9 mouse cellular contexts compared by ENCODE assay signal in the genomic region with DNA sequence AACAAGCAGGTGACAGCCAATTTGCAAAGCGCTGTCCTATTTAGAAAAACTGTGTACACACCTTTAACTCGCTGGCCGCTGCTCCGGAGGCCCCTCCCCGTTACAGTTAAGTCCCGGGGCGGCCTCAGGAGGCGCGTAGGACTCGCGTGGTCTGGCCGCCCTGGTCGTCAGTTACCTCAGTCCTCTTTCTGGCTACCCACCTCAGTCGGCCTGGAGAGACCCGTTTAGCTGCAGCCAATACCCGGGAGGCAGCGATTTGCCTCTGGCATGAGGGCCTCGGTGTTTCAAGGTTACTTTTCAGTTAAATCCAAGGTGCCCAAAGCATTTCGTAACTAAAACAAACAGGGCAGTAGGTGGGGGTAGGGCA. TPM values are rescaled to one million over a fixed set of nuclear protein-coding genes. Genes with fewer than 3 reads are reported as not detected.
A peak's percentile ranks its signal among the peaks of the same experiment; 100 is the strongest.
DNase-seq lines count a peak whose midpoint lies in the region; ATAC-seq lines count a peak whose summit lies in the region.
"Had no signal": no experiment of that assay in that cellular context is flagged by ENCODE, and none has a peak within 500 bp of the region (broad histone marks: within the 10 kb centered on the region; RNA-seq: fewer than 3 reads in every experiment).

A gene (minus strand): TSS at position 171 of the 367 bp plus-strand sequence.

- no peak within 1 kb of the TSS for H3K27ac ChIP-seq in kidney, embryonic 16.5 days (ENCODE audit: low read length)
- no peak within 1 kb of the TSS for H3K27ac ChIP-seq in hindbrain, embryonic 13.5 days
- peak within 1 kb of the TSS; percentile 98 for H3K27ac ChIP-seq in lung, embryonic 16.5 days (ENCODE audit: low read length)
- peak within 1 kb of the TSS; percentile 86 for H3K27ac ChIP-seq in stomach, embryonic 15.5 days

- peaks cover 16% of the 10 kb centered on the region for H3K4me1 ChIP-seq in kidney, embryonic 16.5 days (ENCODE audit: insufficient read depth, low read length)
- peaks cover 7% of the 10 kb centered on the region for H3K4me1 ChIP-seq in hindbrain, embryonic 13.5 days (replicated peaks)
- H3K4me1 ChIP-seq in lung, embryonic 16.5 days (replicated peaks; ENCODE audit: control insufficient read depth, insufficient read depth, low read length) = peaks cover 7% of the 10 kb centered on the region
- peaks cover 11% of the 10 kb centered on the region; the same call in 1 of the 2 replicates for H3K4me1 ChIP-seq in stomach, embryonic 15.5 days

- no peaks in the 10 kb centered on the region for H3K9me3 ChIP-seq in kidney, embryonic 16.5 days (ENCODE audit: low read length)
- no peaks in the 10 kb centered on the region for H3K9me3 ChIP-seq in hindbrain, embryonic 13.5 days
- H3K9me3 ChIP-seq in lung, embryonic 16.5 days (ENCODE audit: control insufficient read depth, low read length) = no peaks in the 10 kb centered on the region
- no peaks in the 10 kb centered on the region for H3K9me3 ChIP-seq in stomach, embryonic 15.5 days

- H3K4me2 ChIP-seq in kidney, embryonic 16.5 days (replicated peaks; ENCODE audit: low read depth, low read length) = peak within 1 kb of the TSS; percentile 64
- H3K4me2 ChIP-seq in hindbrain, embryonic 13.5 days = peak within 1 kb of the TSS; percentile 29; the same call in 1 of the 2 replicates
- peak within 1 kb of the TSS; percentile 56 for H3K4me2 ChIP-seq in lung, embryonic 16.5 days (ENCODE audit: low read depth, low read length)
- H3K4me2 ChIP-seq in stomach, embryonic 15.5 days = peak within 1 kb of the TSS; percentile 67

- no peaks in the 10 kb centered on the region for H3K36me3 ChIP-seq in kidney, embryonic 16.5 days (ENCODE audit: insufficient read depth, low read length)
- H3K36me3 ChIP-seq in hindbrain, embryonic 13.5 days = no peaks in the 10 kb centered on the region
- H3K36me3 ChIP-seq in lung, embryonic 16.5 days (ENCODE audit: control insufficient read depth, insufficient read depth, low read length) = no peaks in the 10 kb centered on the region
- H3K36me3 ChIP-seq in stomach, embryonic 15.5 days = no peaks in the 10 kb centered on the region

- WGBS in kidney, embryonic 16.5 days = under 1% methylated on average over 19 of the region's 19 CpGs
- 2% methylated on average over 19 of the region's 19 CpGs for whole genome bisulfite sequencing in hindbrain, embryonic 13.5 days
- under 1% methylated on average over 19 of the region's 19 CpGs for WGBS in lung, embryonic 16.5 days
- WGBS in stomach, embryonic 15.5 days = 2% methylated on average over 19 of the region's 19 CpGs

- peaks cover 98% of the 10 kb centered on the region for H3K27me3 ChIP-seq in kidney, embryonic 16.5 days (ENCODE audit: insufficient read depth, low read length)
- peaks cover 100% of the 10 kb centered on the region for H3K27me3 ChIP-seq in hindbrain, embryonic 13.5 days
- peaks cover 76% of the 10 kb centered on the region for H3K27me3 ChIP-seq in lung, embryonic 16.5 days (ENCODE audit: control insufficient read depth, insufficient read depth, low read depth, low read length)
- H3K27me3 ChIP-seq in stomach, embryonic 15.5 days (replicated peaks) = peaks cover 68% of the 10 kb centered on the region

- peak within 1 kb of the TSS; percentile 48 for H3K4me3 ChIP-seq in kidney, embryonic 16.5 days (ENCODE audit: low read length)
- peak within 1 kb of the TSS; percentile 27 for H3K4me3 ChIP-seq in hindbrain, embryonic 13.5 days
- peak within 1 kb of the TSS; percentile 59 for H3K4me3 ChIP-seq in lung, embryonic 16.5 days (ENCODE audit: low read length)
- peak within 1 kb of the TSS; percentile 50 for H3K4me3 ChIP-seq in stomach, embryonic 15.5 days (replicated peaks)

- no peak for ATAC-seq in kidney, embryonic 16.5 days (ENCODE audit: low FRiP score, low TSS enrichment)
- no peak for ATAC-seq in hindbrain, embryonic 13.5 days (ENCODE audit: low FRiP score)
- ATAC-seq in lung, embryonic 16.5 days (ENCODE audit: low read depth) = 0 out of 2 replicates have a peak, but pooled peaks have one; percentile 16
- 0 out of 2 replicates have a peak, but pooled peaks have one; percentile 16 for ATAC-seq in stomach, embryonic 15.5 days (ENCODE audit: insufficient read depth, low FRiP score, low read depth)

- DNase-seq in kidney, postnatal 10 days = no peak
- no peak for DNase-seq in layer of hippocampus, postnatal 14 days (ENCODE audit: low spot score in 2 of 2)
- no peak for DNase-seq in cerebellum, adult 11 months
- DNase-seq in layer of hippocampus, postnatal 25 days (ENCODE audit: extremely low spot score in 1 of 2, low spot score in 1 of 2) = no peak
- DNase-seq: gastrocnemius, postnatal 25 days had no signal

- H3K9ac ChIP-seq in kidney, embryonic 16.5 days (replicated peaks; ENCODE audit: low read length) = no peak within 1 kb of the TSS
- no peak within 1 kb of the TSS for H3K9ac ChIP-seq in hindbrain, embryonic 13.5 days
- peak within 1 kb of the TSS; percentile 79 for H3K9ac ChIP-seq in lung, embryonic 16.5 days (ENCODE audit: low read length)
- H3K9ac ChIP-seq in stomach, embryonic 15.5 days = 0 out of 2 replicates have a peak within 1 kb of the TSS, but pooled peaks have one; percentile 19

RNA-seq across cellular contexts. Expression of the gene that starts here (rescaled TPM):
- polyA plus RNA-seq in kidney, embryonic 16.5 days (2015; fragmentation: Nextera tagmentation; extraction: Ambion mirVana) = 0.14 and 0.49 TPM in 2 replicates
- 1.7 and 2.1 TPM in 2 replicates for polyA plus RNA-seq in hindbrain, embryonic 13.5 days (2015; fragmentation: Nextera tagmentation; extraction: Ambion mirVana)
- 32.6 and 38.1 TPM in 2 replicates for polyA plus RNA-seq in lung, embryonic 16.5 days (2015; fragmentation: Nextera tagmentation; extraction: Ambion mirVana)
- 13.0 and 18.4 TPM in 2 replicates for polyA plus RNA-seq in stomach, embryonic 15.5 days (2015; fragmentation: Nextera tagmentation; extraction: Ambion mirVana)
- total RNA-seq in layer of hippocampus, postnatal 14 days (2021) = not detected
- not detected for total RNA-seq in layer of hippocampus, postnatal 25 days (2021)
- total RNA-seq: gastrocnemius, postnatal 25 days had no signal

Comparison
In these comparisons a context has a peak if more than half of its experiments do, and no peak if none do; other contexts are left out.
1. ATAC-seq: peak in lung, embryonic 16.5 days (single experiment) and stomach, embryonic 15.5 days (single experiment); none in kidney, embryonic 16.5 days (single experiment) and hindbrain, embryonic 13.5 days (single experiment).
2. H3K27ac ChIP-seq: peak in lung, embryonic 16.5 days (single experiment) and stomach, embryonic 15.5 days (single experiment); none in kidney, embryonic 16.5 days (single experiment) and hindbrain, embryonic 13.5 days (single experiment).
3. H3K9ac ChIP-seq: peak in lung, embryonic 16.5 days (single experiment) and stomach, embryonic 15.5 days (single experiment); none in kidney, embryonic 16.5 days (single experiment) and hindbrain, embryonic 13.5 days (single experiment).
4. Peak in every context shown above with its lines, with median percentiles within 50 percentile points of each other: H3K4me2 ChIP-seq and H3K4me3 ChIP-seq.